Mouse (Mus musculus) CD8-positive naive resting alpha-beta T cell, adult 2 months (primary cell): ENCODE measurements around the gene Dnajc16.

Source experiments
- DNase-seq, 2 experiments: peaks; one replicate each; pipeline ENCODE4 v3.0.0; 2022; ENCODE audit warnings: low read depth in 2 of 2, low spot score in 2 of 2

Gene Dnajc16

GRCm38 (mm10) chr4:141725738-141726137 is 65.0 kb downstream of the Dnajc16 start:
- no peak for DNase-seq

GRCm38 (mm10) chr4:141725277-141725676 is 65.5 kb downstream of the Dnajc16 start:
- no peak for DNase-seq

- DNase-seq = no peak
These were observed 66.1 kb downstream of the Dnajc16 start for GRCm38 (mm10) chr4:141724594-141724993.

GRCm38 (mm10) chr4:141723673-141724068 is 67.1 kb downstream of the Dnajc16 start:
- DNase-seq = no peak

- DNase-seq = peak; percentile 80 to 87
These were observed 67.7 kb downstream of the Dnajc16 start, which contains the start of gene Ddi2 for GRCm38 (mm10) chr4:141722731-141723672. Gene Ddi2 (minus strand): TSS chr4:141723419.

GRCm38 (mm10) chr4:141721961-141722360 is 68.8 kb downstream of the Dnajc16 start:
- no peak for DNase-seq

- no peak for DNase-seq
These were observed 69.8 kb downstream of the Dnajc16 start for GRCm38 (mm10) chr4:141720761-141721523.

GRCm38 (mm10) chr4:141719304-141719703 is 71.4 kb downstream of the Dnajc16 start:
- no peak for DNase-seq

- no peak for DNase-seq
These were observed 73.1 kb downstream of the Dnajc16 start for GRCm38 (mm10) chr4:141717633-141718032.

GRCm38 (mm10) chr4:141715027-141715426 is 75.7 kb downstream of the Dnajc16 start:
- no peak for DNase-seq

- no peak for DNase-seq
These were observed 77.1 kb downstream of the Dnajc16 start for GRCm38 (mm10) chr4:141713598-141714142.

GRCm38 (mm10) chr4:141711250-141711649 is 79.5 kb downstream of the Dnajc16 start:
- no peak for DNase-seq
